Mouse (Mus musculus) embryo, embryonic 10.5 days (tissue): ENCODE data around the gene Scnn1b.
A peak's percentile ranks its signal among the peaks of the same experiment; 100 is the strongest.

Source experiments
- DNase-seq: peaks from one replicate; pipeline ENCODE4 v3.0.0-alpha.2; 2015; ENCODE audit warnings: low spot score

Scnn1b gene

DNA sequence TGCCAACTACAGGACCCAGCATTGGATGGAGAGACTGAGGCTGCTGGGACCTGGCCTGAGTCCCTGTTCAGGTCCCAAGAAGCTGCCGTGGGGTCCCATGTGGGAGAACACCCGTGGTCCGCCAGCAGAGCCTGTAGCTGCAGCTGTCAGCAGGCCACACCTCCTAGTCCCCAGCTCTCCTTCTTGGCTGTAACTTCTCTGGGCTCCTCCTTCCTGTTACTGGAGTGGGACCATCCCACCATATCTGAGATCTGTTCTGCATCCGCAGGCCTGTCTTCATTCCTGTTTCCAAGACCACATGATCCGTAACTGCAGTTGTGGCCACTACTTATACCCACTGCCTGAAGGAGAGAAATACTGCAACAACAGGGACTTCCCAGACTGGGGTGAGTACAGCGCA, 49.1 kb downstream of the Scnn1b start:
- no peak for DNase-seq

DNA sequence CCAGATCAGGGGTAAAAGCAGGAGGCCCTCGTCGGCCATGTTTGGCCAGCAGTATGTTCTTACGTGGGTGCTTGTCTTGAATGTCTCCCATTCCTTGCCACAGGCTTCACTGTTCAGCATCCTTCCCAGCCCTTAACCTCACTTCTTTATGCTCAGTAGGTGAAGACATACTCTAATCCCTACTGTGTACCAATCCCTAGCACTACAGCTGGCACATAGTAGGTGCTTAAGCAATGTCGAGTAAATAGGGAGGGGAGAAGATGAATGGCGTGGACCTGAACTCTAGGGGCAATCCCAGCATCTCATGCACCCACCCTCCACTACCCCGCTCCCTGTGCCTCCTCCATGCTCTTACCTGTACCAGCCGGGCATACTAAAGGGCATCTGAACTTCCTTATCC, 59.5 kb downstream of the Scnn1b start:
- DNase-seq, result no peak

- DNase-seq, result no peak
Observed at GRCm38 (mm10) chr7:121927882-121928281, 63.0 kb downstream of the Scnn1b start.

- DNase-seq, result no peak
Observed at GRCm38 (mm10) chr7:121931246-121931645, 66.4 kb downstream of the Scnn1b start.

- no peak for DNase-seq
Observed at GRCm38 (mm10) chr7:121933675-121934074, 68.8 kb downstream of the Scnn1b start.

GRCm38 (mm10) chr7:121934346-121934745, 69.5 kb downstream of the Scnn1b start:
- DNase-seq, result no peak

- DNase-seq, result no peak
Observed at GRCm38 (mm10) chr7:121935906-121936794, 71.3 kb downstream of the Scnn1b start.

- DNase-seq, result no peak
Observed at GRCm38 (mm10) chr7:121936861-121937630, 72.2 kb downstream of the Scnn1b start.

- DNase-seq, result no peak
Observed at GRCm38 (mm10) chr7:121938124-121938891, 73.5 kb downstream of the Scnn1b start.

GRCm38 (mm10) chr7:121939244-121939643, 74.4 kb downstream of the Scnn1b start:
- no peak for DNase-seq

DNA sequence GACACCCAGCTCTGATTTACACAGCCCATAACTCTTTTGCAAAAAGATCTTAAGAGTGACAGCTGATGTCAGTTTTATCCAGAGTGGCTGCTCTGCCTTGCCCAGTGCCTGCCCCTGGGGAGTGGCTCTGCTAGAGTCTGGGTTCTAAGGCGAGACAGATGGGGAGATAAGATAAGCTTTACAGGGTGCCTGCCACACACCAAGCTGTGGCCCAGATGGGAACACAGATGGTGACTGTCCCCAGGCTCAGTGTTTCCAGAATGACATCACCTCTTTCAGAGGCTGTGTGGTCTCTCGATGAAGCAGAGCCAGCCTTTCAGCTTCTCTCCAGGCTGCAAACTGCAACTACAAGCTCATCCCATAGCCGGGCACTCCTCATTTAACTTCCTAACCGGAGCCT, 74.9 kb downstream of the Scnn1b start:
- DNase-seq, result peak; percentile 29

DNA sequence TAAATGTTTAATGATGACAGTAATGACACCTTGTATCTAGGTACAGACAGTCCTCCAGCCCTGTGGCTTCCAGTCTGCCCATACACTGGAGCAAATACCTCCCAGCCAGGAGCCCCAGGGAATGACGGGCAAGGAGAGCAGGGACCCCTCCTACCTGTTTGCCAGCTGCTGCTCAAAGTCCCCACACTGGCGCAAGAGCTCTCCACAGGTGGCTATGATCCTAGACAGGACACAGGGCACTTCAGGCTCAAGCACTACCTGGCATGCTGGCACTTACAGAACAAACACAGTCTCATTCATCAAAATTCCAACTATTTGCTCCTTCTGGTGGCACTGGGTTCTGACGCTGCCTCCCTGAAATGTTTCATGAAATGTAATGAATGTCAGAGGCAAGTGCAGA, 76.2 kb downstream of the Scnn1b start:
- no peak for DNase-seq

- no peak for DNase-seq
Observed at GRCm38 (mm10) chr7:121941640-121942039, 76.8 kb downstream of the Scnn1b start.

- no peak for DNase-seq
Observed at GRCm38 (mm10) chr7:121942371-121942770, 77.5 kb downstream of the Scnn1b start.

DNA sequence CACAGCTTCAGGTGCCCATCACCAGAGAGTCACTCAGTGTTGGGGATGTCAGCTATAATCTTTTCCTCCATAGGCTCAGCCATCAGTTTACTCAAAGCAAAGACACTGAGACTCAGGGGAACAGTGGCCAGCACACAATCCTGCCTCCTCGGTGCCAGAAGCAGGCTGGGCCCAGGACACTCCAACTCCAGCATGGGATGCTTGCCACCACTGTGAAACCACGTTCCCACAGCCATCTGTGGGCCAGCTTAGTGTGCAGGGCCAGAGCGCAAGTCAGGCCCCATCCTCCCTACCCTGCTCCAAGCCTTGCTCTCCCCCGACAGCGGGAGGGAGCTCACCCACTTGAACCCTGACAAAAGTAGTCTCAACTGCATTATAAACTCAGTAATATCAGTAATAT, 81.4 kb downstream of the Scnn1b start:
- no peak for DNase-seq

- no peak for DNase-seq
Observed at GRCm38 (mm10) chr7:121947513-121947912, 82.7 kb downstream of the Scnn1b start.

DNA sequence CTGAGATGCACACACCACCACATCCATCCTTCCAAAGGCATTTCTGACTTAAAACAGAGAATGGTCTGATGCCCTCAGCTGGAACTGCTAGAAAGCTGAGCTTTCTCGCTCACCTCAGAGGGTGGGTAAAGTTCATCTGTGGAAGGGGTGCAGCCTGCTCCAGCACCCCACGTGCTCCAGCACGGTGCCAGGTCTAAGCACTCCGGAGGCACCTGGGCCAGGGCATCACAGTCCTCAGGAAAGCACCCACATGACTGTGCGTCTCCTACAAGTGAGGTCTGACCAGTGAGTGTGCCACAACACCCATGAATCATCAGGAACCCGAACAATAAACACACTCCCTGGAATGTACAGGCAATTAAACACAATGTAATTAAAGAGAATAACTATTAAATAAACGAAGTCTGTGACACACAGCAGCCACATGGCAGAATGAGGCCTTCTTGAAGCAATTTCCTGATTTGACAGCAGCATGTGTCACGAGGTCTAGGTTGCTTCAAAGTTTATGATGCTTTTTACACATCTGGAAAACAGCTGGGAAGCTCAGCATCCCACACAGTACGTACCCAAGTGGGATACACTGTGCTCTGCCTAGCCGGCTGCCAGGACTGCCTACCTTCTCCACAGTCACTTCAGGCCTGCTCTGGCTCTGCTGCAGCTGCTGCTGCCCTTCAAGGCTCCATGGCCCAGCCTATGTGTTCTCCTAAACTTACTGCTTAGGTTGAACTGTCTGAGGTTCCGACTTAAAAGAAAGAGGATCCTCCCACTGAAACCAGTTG, 90.2 kb downstream of the Scnn1b start:
- no peak for DNase-seq

DNA sequence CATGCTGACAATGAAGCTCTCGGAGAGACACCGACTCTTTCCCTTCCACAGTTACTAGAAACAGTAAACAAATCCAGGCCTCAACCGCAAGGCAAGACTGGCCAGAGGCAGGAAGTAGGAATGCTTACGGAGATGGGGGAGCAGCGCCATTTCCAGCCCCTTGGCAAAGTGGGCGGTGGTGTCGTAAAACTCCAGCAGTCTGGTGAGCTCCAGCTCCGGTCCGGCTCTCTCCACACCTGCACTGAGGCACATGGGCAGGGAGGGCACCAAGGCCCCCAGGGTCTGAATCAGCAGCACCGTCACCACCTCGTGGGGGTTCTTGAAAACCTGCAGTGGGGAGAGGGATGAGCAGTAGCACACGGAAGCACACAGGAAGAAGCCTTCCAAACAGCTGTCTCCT, 91.0 kb downstream of the Scnn1b start:
- no peak for DNase-seq

GRCm38 (mm10) chr7:121961913-121962570, 97.2 kb downstream of the Scnn1b start:
- DNase-seq, result no peak

- DNase-seq, result no peak
Observed at GRCm38 (mm10) chr7:121962571-121962959, 97.7 kb downstream of the Scnn1b start.

GRCm38 (mm10) chr7:121963883-121964398, 99.1 kb downstream of the Scnn1b start:
- DNase-seq, result peak; percentile 71
